Mouse (Mus musculus): Measurements from ENCODE around the gene Sohlh1. TPM values are rescaled to one million over a fixed set of nuclear protein-coding genes. Genes with fewer than 3 reads are reported as not detected.

The Sohlh1 gene
- polyA plus RNA-seq, 1 experiment from 2014 or later: not detected

DNA sequence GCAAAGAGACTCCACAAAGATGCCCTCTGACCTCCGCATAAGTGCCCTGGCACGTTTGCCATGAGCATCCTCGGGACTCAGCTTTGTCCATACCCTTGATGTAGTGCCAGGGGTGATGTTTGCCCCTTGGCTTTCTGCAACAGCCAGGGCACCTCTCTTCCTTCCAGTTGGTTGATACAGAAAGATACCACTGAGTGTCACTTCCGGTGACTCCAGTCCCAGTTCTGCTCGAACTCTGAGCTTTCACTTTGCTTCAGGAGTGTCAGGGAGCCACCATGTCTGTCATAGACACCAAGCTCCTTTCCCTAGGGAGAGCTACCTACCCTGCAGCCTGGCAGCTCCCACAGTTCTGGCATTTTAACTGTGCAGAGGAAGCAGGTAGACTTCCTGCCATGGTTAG lies 7.0 kb upstream of the Sohlh1 start:
- ATAC-seq (replicated peaks; ENCODE audit: low FRiP score, low TSS enrichment, low read depth): no peak
- Histone ChIP-seq H3K27ac (ENCODE audit: low read depth) (no peak overlapping the region), H3K9me3 (ENCODE audit: control insufficient read depth, low read length) (no peaks in the 10 kb centered on the region), H3K27me3 (replicated peaks; ENCODE audit: control insufficient read depth, insufficient read depth, low read length) (no peaks in the 10 kb centered on the region), H3K36me3 (ENCODE audit: control insufficient read depth, insufficient read depth, low read length) (no peaks in the 10 kb centered on the region), H3K9ac (ENCODE audit: low read length) (no peak overlapping the region), H3K4me1 (replicated peaks; ENCODE audit: control insufficient read depth, insufficient read depth, low read length) (no peaks in the 10 kb centered on the region), H3K4me2 (ENCODE audit: low read length) (no peak overlapping the region), H3K4me3 (ENCODE audit: low read depth, low read length) (no peak overlapping the region)
- DNase-seq (ENCODE audit: low spot score): no peak
- WGBS: 70% methylated on average over 5 of the region's 5 CpGs

DNA sequence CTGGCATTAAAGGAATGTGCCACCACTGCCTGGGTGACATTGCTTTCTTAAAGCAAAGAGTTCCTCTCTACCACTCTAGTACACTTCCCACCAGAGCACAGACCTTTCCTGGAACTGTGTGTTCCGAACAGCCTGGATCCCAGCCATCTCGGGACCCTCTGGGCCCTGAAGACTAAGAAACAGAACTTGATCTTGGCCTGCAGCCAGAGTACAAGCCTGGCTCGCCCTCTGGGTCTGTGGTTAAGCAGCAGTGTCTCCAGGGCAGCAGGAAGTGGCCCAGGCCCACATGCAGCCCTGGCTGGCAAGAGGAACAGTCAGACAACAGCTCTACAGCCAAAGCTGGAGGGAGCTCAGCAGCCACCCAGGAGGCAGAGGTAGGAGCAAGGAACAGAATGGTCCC lies 5.6 kb upstream of the Sohlh1 start:
- no peaks in the 10 kb centered on the region for H3K4me1 ChIP-seq (replicated peaks; ENCODE audit: control insufficient read depth, insufficient read depth, low read length)
- 56% methylated on average over 3 of the region's 3 CpGs for WGBS
- H3K4me3 ChIP-seq (ENCODE audit: low read depth, low read length): no peak overlapping the region
- no peak overlapping the region for H3K4me2 ChIP-seq (ENCODE audit: low read length)
- no peaks in the 10 kb centered on the region for H3K9me3 ChIP-seq (ENCODE audit: control insufficient read depth, low read length)
- ATAC-seq (replicated peaks; ENCODE audit: low FRiP score, low TSS enrichment, low read depth) (no peak), DNase-seq (ENCODE audit: low spot score) (no peak)
- H3K9ac ChIP-seq (ENCODE audit: low read length): no peak overlapping the region
- H3K27ac ChIP-seq (ENCODE audit: low read depth): no peak overlapping the region
- no peaks in the 10 kb centered on the region for H3K36me3 ChIP-seq (ENCODE audit: control insufficient read depth, insufficient read depth, low read length)
- H3K27me3 ChIP-seq (replicated peaks; ENCODE audit: control insufficient read depth, insufficient read depth, low read length): no peaks in the 10 kb centered on the region

DNA sequence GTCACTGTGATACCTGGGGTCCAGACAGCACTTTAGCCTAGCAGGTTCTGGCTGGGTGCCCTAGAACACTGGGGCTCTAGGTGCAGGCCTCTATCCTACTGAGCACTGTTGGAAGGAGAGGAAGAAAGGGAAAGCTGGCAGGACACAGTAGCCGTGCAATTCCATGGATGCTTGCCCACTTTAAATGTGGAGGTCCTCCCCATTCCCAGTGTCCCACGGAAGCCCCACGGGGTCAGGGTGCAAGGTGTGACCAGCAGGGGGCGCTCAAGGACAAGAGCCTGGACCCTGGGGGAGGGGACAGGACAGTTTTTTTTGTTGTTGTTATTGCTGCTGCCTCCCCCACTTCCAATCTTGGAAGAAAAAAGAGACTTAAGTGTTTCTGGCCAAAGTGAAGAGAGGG lies 3.3 kb upstream of the Sohlh1 start:
- no peak overlapping the region for H3K4me2 ChIP-seq (ENCODE audit: low read length)
- no peaks in the 10 kb centered on the region for H3K9me3 ChIP-seq (ENCODE audit: control insufficient read depth, low read length)
- ATAC-seq (replicated peaks; ENCODE audit: low FRiP score, low TSS enrichment, low read depth): no peak
- no peak overlapping the region for H3K9ac ChIP-seq (ENCODE audit: low read length)
- 13% methylated on average over 4 of the region's 4 CpGs for WGBS
- H3K27ac ChIP-seq (ENCODE audit: low read depth): no peak overlapping the region
- no peaks in the 10 kb centered on the region for H3K27me3 ChIP-seq (replicated peaks; ENCODE audit: control insufficient read depth, insufficient read depth, low read length)
- no peak overlapping the region for H3K4me3 ChIP-seq (ENCODE audit: low read depth, low read length)
- no peaks in the 10 kb centered on the region for H3K36me3 ChIP-seq (ENCODE audit: control insufficient read depth, insufficient read depth, low read length)
- no peaks in the 10 kb centered on the region for H3K4me1 ChIP-seq (replicated peaks; ENCODE audit: control insufficient read depth, insufficient read depth, low read length)
- peak; percentile 73 for DNase-seq (ENCODE audit: low spot score)

DNA sequence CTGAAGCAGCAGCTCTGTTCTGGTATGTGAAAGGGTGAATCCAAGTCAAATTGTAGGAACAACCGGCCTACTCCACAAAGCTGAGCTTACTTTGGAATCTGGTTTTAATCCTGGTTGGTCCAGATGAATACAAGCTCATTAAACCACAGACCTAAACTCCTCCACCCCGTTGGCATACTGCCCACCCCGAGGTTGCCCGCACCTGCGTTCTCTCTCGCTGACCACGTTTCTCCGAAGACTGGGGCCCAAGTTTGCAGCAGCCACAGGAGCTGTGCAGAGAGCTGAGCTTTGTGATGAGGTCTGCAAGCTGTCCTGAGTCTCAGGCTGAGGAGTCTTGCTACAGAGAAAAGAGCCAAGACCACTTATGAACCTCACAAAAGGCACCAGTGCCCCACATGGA lies 532 bp downstream of the Sohlh1 start:
- DNase-seq (ENCODE audit: low spot score) (no peak), ATAC-seq (replicated peaks; ENCODE audit: low FRiP score, low TSS enrichment, low read depth) (no peak)
- no peak overlapping the region for H3K4me3 ChIP-seq (ENCODE audit: low read depth, low read length)
- no peak overlapping the region for H3K9ac ChIP-seq (ENCODE audit: low read length)
- no peak overlapping the region for H3K27ac ChIP-seq (ENCODE audit: low read depth)
- WGBS: 80% methylated on average over 8 of the region's 8 CpGs
- H3K9me3 ChIP-seq (ENCODE audit: control insufficient read depth, low read length): no peaks in the 10 kb centered on the region
- H3K27me3 ChIP-seq (replicated peaks; ENCODE audit: control insufficient read depth, insufficient read depth, low read length): no peaks in the 10 kb centered on the region
- H3K36me3 ChIP-seq (ENCODE audit: control insufficient read depth, insufficient read depth, low read length): no peaks in the 10 kb centered on the region
- no peak overlapping the region for H3K4me2 ChIP-seq (ENCODE audit: low read length)
- no peaks in the 10 kb centered on the region for H3K4me1 ChIP-seq (replicated peaks; ENCODE audit: control insufficient read depth, insufficient read depth, low read length)

DNA sequence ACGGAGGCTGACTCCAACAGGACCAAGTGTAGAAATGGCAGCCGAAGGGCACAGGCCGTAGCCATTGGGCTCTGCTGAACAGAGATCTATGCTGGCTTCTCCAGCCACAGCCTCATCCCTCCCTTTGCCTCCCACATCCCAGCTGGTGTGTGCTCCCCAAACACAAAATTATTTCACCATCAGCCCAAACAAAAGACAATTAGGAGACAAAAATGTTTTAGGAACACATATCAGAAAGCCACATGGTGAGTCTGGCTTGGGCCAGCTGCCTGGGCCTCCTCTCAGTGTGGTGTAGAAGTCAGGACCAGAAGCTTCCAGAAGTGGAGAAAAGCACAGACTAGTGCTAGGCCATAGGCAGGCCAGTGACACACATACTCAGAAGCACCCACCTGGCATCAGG lies 3.0 kb downstream of the Sohlh1 start:
- ATAC-seq (replicated peaks; ENCODE audit: low FRiP score, low TSS enrichment, low read depth) (no peak), DNase-seq (ENCODE audit: low spot score) (no peak)
- Histone ChIP-seq H3K27me3 (replicated peaks; ENCODE audit: control insufficient read depth, insufficient read depth, low read length) (no peaks in the 10 kb centered on the region), H3K4me1 (replicated peaks; ENCODE audit: control insufficient read depth, insufficient read depth, low read length) (no peaks in the 10 kb centered on the region), H3K4me2 (ENCODE audit: low read length) (no peak overlapping the region), H3K27ac (ENCODE audit: low read depth) (no peak overlapping the region), H3K36me3 (ENCODE audit: control insufficient read depth, insufficient read depth, low read length) (no peaks in the 10 kb centered on the region), H3K4me3 (ENCODE audit: low read depth, low read length) (no peak overlapping the region), H3K9ac (ENCODE audit: low read length) (no peak overlapping the region), H3K9me3 (ENCODE audit: control insufficient read depth, low read length) (no peaks in the 10 kb centered on the region)
- 89% methylated on average over 3 of the region's 3 CpGs for WGBS

DNA sequence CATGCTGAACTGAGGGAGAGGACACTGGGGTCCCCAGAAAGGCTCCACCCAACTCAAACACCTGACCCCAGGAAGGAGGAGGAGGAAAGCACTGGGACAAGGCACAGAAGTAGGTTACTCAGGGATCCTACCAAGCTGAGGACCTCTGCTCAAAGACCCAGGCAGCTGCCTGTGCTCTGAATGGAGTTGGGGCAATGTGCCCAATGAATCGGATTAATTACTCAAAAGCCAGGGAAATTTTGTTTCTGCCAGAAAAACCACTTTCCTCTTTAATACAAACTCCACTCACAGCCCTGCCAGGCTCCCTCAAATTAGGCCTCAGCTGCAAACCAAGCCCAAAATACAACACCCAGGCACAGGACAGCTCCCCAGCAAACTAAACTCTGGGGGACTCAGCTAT lies 4.3 kb downstream of the Sohlh1 start:
- H3K27me3 ChIP-seq (replicated peaks; ENCODE audit: control insufficient read depth, insufficient read depth, low read length): no peaks in the 10 kb centered on the region

DNA sequence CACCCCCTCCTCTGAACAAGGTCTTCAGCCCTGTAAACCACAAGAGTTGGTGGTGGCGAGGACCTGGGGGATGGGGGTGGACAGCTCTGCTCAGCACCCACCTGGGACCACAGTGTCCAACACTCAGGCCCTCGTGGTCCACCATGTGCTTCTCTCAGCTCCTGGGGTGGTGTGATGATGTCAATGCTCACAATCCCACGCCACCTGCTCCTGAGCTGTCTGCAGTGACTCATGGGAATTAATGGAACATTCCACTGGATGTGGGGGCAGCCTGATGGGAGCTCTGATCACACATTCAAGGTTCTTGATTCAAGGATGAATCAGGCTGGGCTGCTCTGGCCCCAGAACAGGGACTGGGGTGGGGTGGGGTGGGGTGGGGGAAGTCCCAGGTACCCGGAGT lies 4.9 kb downstream of the Sohlh1 start:
- Histone ChIP-seq H3K9me3 (ENCODE audit: control insufficient read depth, low read length) (no peaks in the 10 kb centered on the region), H3K4me1 (replicated peaks; ENCODE audit: control insufficient read depth, insufficient read depth, low read length) (no peaks in the 10 kb centered on the region), H3K4me2 (ENCODE audit: low read length) (no peak overlapping the region), H3K9ac (ENCODE audit: low read length) (no peak overlapping the region), H3K4me3 (ENCODE audit: low read depth, low read length) (no peak overlapping the region), H3K27ac (ENCODE audit: low read depth) (no peak overlapping the region), H3K36me3 (ENCODE audit: control insufficient read depth, insufficient read depth, low read length) (no peaks in the 10 kb centered on the region), H3K27me3 (replicated peaks; ENCODE audit: control insufficient read depth, insufficient read depth, low read length) (no peaks in the 10 kb centered on the region)
- no peak for ATAC-seq (replicated peaks; ENCODE audit: low FRiP score, low TSS enrichment, low read depth)
- no peak for DNase-seq (ENCODE audit: low spot score)
- 74% methylated on average over 4 of the region's 4 CpGs for WGBS

More for the DNA sequence above, 4.3 kb downstream of the Sohlh1 start:
- H3K9me3 ChIP-seq (ENCODE audit: control insufficient read depth, low read length): no peaks in the 10 kb centered on the region
- no peak overlapping the region for H3K4me3 ChIP-seq (ENCODE audit: low read depth, low read length)
- H3K4me2 ChIP-seq (ENCODE audit: low read length): no peak overlapping the region
- H3K27ac ChIP-seq (ENCODE audit: low read depth): no peak overlapping the region
- no peaks in the 10 kb centered on the region for H3K36me3 ChIP-seq (ENCODE audit: control insufficient read depth, insufficient read depth, low read length)
- no peak for DNase-seq (ENCODE audit: low spot score)
- no peaks in the 10 kb centered on the region for H3K4me1 ChIP-seq (replicated peaks; ENCODE audit: control insufficient read depth, insufficient read depth, low read length)
- no peak overlapping the region for H3K9ac ChIP-seq (ENCODE audit: low read length)
- no peak for ATAC-seq (replicated peaks; ENCODE audit: low FRiP score, low TSS enrichment, low read depth)
- 88% methylated on average over 1 of the region's 1 CpGs for WGBS

DNA sequence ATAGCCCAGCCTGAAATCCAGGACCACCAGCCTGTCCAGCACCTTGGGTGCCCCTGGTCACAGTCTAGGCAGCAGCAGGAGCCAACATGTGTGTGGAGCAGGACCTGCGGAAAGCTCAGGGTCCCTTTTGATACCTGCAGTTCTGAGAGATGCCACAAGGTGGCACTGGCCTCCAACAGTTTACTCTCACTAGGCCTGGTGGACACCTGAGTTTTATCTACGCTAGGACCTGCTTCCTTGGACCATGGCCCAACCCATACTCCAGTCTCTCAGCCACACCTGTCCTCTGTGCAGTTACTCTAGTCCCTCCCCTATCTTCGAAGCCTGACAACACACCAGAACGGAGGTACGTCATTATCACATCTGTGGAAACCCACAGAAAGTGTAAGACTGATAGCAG lies 10.8 kb downstream of the Sohlh1 start:
- Histone ChIP-seq H3K27me3 (replicated peaks; ENCODE audit: control insufficient read depth, insufficient read depth, low read length) (no peaks in the 10 kb centered on the region), H3K27ac (ENCODE audit: low read depth) (no peak overlapping the region), H3K9me3 (ENCODE audit: control insufficient read depth, low read length) (no peaks in the 10 kb centered on the region), H3K4me2 (ENCODE audit: low read length) (no peak overlapping the region), H3K4me3 (ENCODE audit: low read depth, low read length) (no peak overlapping the region), H3K9ac (ENCODE audit: low read length) (no peak overlapping the region), H3K36me3 (ENCODE audit: control insufficient read depth, insufficient read depth, low read length) (no peaks in the 10 kb centered on the region), H3K4me1 (replicated peaks; ENCODE audit: control insufficient read depth, insufficient read depth, low read length) (no peaks in the 10 kb centered on the region)
- DNase-seq (ENCODE audit: low spot score): peak; percentile 93
- peak; percentile 83 for ATAC-seq (replicated peaks; ENCODE audit: low FRiP score, low TSS enrichment, low read depth)
- 44% methylated on average over 5 of the region's 5 CpGs for WGBS

DNA sequence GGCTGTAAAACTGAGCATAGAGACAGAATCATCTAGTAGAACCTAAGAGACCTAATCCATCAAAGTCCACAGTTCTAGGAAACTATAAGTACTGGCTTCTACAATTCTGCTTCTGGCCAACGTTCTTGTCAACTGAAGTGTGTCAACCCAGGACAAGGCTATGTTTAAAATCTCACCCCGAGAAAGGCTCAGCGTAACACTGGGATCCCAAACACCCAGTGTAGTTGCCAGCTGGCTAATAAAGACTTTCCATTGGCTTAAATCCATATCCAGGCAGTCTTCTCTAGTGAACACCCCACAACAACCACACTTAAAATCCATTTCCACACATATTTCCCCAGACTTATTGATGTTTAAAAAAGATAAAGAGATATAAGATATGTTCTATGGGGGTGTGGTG lies 16.3 kb downstream of the Sohlh1 start:
- Histone ChIP-seq H3K4me2 (ENCODE audit: low read length) (no peak overlapping the region), H3K4me1 (replicated peaks; ENCODE audit: control insufficient read depth, insufficient read depth, low read length) (no peaks in the 10 kb centered on the region), H3K9me3 (ENCODE audit: control insufficient read depth, low read length) (no peaks in the 10 kb centered on the region), H3K36me3 (ENCODE audit: control insufficient read depth, insufficient read depth, low read length) (no peaks in the 10 kb centered on the region), H3K27me3 (replicated peaks; ENCODE audit: control insufficient read depth, insufficient read depth, low read length) (no peaks in the 10 kb centered on the region), H3K9ac (ENCODE audit: low read length) (no peak overlapping the region), H3K27ac (ENCODE audit: low read depth) (no peak overlapping the region), H3K4me3 (ENCODE audit: low read depth, low read length) (no peak overlapping the region)
- 78% methylated on average over 3 of the region's 3 CpGs for whole genome bisulfite sequencing
- no peak for DNase-seq (ENCODE audit: low spot score)
- no peak for ATAC-seq (replicated peaks; ENCODE audit: low FRiP score, low TSS enrichment, low read depth)
